Mouse (Mus musculus): ENCODE measurements at regions not wholly inside any gene's neighbourhood (a gene's known extent, or its start where the extent isn't known, plus 50 kb on each side); places are given as distances from the start of the nearest gene placed in this dataset.

DNA sequence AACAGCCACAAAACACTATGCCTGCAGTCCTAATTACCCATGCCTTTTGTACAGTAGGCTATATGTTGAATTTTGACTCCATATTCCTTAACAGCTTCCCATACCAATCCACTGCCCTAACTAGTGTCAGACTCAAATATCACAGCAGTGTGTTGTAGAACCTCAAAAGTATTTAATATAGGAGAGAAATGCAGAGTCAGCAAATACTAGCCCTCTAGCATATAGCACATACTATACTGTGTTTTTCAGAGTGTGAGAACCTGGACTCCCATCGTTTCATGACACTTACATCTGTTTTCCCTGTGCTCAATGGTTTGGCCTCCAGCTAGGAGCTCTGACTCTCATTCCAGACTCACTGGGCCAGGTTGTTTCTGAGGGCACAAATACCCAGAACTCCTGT, 236.1 kb upstream of the Il12b start:
- TF ChIP-seq CTCF (conservative IDR thresholded peaks at IDR 0.05 in 1 of 2, IDR thresholded peaks at IDR 0.05 in 1 of 2; ENCODE audit: low read depth in 2 of 2, low read length in 2 of 2) = no peak
- no peak for TF ChIP-seq ZC3H11A (IDR thresholded peaks at IDR 0.05; ENCODE audit: low read depth, low read length)
- TF ChIP-seq UBTF (IDR thresholded peaks at IDR 0.05; ENCODE audit: low read depth, low read length) = no peak
- TF ChIP-seq HCFC1 (IDR thresholded peaks at IDR 0.05; ENCODE audit: low read depth, low read length) = no peak
- no peak for TF ChIP-seq MAZ (IDR thresholded peaks at IDR 0.05; ENCODE audit: low read depth, low read length)
- TF ChIP-seq JUN (IDR thresholded peaks at IDR 0.05; ENCODE audit: insufficient read depth, low read depth, low read length) = no peak
- no peak for TF ChIP-seq TCF12 (IDR thresholded peaks at IDR 0.05; ENCODE audit: low read depth, low read length)
- no peak for TF ChIP-seq ETS1 (conservative IDR thresholded peaks at IDR 0.05; ENCODE audit: low read depth, low read length)
- no peak for TF ChIP-seq MAX (IDR thresholded peaks at IDR 0.05; ENCODE audit: low read length)

All from CH12.LX (cell line).